Mouse (Mus musculus) MN1 (cell line): ENCODE measurements around the gene Elp4.
A peak's percentile ranks its signal among the peaks of the same experiment; 100 is the strongest.

ENCODE experiments used
- DNase-seq: peaks from one replicate; pipeline ENCODE4 v3.0.0-alpha.2; 2016; ENCODE audit warnings: low spot score

Gene Elp4

DNA sequence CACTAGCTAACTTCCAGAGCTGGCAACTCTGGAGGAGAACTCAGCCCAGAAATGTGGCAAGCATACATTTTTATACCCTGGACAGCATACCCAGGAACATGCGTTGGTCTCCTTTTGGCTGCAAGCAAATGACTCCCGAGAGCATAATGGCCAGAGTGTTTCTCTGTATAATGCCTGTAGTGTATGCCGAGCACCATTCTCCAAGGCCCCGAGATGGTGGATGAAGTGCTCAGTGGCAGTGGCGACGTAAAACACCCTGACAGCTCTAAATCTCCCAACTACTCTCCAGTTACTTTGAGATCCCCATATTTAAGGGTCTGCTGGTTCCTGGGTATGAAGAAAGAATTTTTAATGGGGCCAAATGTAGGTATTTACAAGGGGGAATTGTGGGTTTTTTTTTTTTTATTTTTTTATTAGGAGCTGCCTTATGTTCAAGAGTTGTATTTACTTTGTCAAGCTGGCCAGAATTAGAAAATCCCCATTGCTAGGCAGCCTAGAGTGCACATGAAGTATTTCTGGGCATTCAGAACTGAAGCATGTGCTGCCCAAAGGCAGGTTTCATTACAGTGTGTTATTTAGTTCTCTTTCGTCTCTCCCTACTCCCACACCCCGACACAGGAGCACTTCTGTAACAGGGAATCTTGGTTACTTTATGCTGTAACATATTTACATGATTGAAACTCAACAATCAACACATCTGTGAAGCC, 188.8 kb downstream of the Elp4 start:
- no peak for DNase-seq

DNA sequence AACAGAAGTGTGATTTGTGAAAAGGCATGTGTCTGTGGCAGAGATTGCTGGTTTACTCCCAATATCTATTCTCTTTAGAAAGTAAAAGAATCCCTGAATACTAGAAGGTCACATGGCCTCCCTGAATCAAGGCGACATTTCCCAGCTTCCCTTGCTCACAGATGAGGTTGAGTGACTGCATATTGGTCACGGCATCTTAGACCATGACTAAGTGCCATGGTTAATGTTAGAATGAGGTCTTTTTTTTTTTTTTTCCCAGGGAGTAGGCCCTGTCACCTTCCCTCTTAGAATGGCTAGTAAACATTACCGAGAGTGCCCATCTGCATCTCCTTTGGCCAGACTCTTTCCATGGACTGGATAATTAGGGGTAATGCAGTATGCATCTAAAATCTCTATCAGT, 193.9 kb downstream of the Elp4 start:
- DNase-seq, result no peak

DNA sequence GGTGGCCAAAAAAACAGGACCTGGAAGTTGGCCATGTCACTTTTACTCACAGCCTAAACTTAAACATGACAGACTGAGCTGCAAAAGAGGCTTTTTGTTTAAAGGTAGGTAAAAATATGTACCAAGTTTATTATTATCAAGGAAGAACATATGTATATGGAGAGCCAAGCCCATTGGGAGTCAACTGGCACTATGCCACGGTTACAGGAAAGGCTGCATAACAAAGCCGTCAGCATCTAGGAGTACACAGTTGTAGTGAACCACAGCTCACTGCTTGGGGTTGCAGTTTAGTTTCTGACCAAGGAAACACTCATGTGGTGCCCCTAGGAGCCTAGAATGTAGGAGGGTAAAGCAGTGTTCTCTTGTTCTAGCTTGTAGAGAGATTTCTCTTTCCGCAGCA, 195.2 kb downstream of the Elp4 start:
- no peak for DNase-seq

DNA sequence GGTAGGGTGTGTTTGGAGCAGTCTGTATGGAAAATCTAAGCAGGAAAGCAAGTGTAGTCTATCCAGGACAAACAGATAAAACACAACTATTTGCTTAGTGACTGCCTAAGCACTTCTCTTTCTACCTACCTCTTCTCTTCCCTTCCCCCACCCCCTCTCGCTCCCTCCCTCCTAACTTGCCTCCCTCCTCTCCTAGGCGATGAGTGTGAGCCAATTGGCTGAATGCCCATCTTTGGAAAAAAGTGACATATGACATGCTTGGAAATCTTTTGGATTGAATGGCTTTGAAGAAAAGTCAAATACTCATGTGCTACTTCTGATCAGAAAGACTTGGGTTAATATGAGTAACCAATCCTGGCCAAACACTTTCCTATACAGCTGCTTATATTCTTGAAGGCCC, 199.0 kb downstream of the Elp4 start:
- peak; percentile 9 for DNase-seq

DNA sequence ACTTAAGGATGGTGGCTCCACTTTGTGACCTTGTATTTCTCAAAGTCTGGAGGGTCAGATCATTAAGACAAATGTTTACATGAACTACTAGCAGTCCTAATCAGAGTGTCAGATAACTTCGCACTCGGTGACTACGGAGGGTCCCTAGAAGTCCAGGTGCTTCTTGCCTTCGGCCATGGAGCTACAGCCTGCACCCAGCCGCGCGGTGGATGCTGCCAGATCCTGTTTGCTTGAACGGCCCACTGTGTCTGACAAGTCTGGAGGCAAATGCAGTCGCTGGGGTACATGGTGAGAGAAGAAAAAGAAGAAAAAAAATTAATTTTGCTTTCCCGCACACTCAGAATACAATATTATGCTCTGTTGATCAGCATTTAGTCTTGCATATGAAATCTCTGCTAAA, 201.8 kb downstream of the Elp4 start:
- DNase-seq, result no peak

DNA sequence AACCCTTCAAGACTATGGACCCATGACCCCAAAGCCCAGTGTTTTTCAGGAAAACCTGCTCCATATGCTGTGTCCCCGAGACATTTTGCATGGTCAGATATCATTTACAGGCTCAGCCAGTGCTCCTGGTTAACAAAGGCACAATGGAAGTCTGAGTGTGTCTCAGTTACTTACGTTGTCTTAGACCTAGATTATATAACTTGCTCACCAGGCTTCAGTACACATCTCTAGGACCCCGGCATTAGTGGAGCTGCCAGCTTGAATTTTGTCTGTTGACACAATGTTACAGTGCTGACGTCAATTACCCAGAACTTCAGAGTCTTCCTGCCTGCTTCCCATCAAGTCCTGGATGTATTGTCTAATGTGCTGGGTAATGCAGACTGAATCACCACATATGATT, 202.6 kb downstream of the Elp4 start:
- no peak for DNase-seq

DNA sequence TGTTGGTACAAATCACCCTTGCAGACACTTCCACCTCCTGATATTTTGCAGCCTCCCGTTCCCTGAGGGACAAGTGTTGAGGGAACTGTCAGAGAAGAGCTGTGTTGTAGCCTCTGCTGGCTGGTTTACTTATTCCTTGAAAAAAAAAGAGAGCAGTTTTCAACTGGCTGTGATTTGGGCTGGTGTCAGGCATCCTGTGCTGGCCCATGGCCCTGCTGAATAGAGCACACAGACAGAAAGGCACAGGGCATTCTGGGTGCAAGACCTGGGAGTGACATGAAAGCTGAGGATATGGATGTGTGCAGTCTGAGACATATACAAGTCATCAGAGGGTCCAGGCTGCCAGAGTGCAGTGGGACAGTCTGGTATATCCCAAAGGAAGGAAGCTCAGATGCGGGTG, 205.7 kb downstream of the Elp4 start:
- DNase-seq, result no peak

DNA sequence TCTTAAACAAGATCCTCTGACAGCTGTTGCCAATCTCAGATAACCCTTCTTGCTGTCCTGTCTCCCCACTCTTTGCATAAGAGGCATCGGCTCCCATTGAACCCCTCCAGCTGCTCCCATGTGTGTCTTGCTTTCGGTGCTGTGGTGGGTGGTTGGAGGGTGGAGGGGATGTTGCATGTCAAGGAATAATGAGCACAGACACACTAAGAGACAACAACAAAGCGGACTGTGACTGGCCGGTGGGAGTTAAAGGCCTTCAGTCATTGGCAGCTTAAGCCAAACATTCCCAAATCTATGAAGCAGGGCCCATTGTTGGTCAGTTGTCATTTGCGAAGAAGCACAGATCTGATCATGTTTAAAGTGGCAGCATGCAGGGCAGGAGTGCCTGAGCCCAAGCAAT, 206.6 kb downstream of the Elp4 start:
- DNase-seq, result no peak

DNA sequence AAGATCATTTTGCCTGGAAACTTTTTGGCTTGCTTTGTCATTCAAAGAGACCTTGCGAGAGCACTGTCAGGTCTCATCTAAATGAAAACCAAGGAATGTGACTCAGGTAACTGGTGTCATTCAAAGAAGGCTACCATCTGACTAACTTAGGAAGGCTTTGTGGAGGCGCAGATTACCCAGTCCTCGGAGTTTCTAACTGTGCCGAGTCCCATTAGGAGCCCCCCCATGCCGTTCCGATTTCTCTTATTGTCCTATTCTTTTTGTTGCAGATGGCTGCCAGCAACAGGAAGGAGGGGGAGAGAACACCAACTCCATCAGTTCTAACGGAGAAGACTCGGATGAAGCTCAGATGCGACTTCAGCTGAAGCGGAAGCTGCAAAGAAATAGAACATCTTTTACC, 213.1 kb downstream of the Elp4 start:
- DNase-seq, result no peak

DNA sequence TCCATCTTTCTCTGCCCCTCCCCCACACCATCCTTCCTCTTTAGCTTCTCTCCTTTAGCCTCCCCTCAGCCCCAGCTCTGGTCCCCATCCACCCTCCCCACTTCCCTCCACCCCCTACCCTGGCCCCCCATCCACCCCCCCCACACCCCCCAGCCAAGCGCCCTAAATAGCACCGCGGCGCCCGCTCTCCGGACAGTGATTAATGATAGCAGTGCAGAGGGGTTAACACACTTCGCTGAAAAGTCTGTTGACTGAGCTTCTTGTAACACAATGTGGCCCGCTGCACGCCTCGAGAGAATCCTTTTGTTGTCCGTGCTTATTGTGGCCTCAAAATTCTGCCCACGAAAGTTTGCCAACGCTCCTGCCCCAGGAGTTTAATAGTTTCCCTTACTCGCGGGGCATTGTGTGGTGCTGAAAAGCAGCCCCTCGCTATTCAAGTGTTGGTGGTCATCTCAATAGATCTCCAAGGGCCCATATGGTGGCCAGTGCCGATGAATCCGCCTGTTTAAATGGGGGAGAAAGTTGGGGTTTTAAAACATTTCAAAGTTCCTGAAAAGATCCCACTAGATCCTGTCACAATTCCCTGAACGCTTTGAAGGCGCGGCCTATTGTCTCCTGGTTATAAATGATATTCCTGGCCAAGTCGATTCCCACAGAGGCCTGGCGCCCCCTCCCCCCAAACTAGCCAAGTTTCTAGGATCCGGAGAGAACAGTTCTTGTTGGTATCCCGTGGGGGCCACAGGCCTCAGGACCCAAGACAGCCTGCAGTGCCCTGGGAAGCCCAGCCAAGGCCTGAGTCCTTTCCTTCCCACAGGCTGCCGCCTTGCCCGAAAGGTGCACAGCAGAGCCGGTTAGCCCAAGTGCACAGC, 214.4 kb downstream of the Elp4 start:
- no peak for DNase-seq

DNA sequence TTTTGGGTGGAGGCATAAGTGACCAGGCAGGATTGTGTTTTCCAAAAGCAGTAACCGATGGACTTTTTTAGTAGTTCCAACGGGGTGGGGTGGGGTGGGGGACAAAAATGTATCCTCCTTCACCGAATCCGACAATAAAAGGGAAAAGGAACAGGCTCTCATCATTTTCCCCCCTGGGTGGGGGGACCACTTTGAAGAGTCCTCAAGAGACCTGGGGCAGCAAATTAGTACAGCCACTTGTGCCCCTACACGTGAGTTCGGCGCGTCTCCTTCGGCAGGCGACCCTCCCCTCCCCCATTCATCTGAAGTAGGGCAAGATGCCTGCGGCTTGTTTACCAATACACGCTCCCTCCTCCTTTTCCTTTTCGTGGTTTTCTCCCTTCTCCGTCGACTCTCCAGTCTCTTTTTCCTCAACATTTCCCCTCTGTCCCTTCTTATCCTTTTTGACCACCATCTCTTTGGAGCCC, 215.0 kb downstream of the Elp4 start:
- DNase-seq, result no peak

DNA sequence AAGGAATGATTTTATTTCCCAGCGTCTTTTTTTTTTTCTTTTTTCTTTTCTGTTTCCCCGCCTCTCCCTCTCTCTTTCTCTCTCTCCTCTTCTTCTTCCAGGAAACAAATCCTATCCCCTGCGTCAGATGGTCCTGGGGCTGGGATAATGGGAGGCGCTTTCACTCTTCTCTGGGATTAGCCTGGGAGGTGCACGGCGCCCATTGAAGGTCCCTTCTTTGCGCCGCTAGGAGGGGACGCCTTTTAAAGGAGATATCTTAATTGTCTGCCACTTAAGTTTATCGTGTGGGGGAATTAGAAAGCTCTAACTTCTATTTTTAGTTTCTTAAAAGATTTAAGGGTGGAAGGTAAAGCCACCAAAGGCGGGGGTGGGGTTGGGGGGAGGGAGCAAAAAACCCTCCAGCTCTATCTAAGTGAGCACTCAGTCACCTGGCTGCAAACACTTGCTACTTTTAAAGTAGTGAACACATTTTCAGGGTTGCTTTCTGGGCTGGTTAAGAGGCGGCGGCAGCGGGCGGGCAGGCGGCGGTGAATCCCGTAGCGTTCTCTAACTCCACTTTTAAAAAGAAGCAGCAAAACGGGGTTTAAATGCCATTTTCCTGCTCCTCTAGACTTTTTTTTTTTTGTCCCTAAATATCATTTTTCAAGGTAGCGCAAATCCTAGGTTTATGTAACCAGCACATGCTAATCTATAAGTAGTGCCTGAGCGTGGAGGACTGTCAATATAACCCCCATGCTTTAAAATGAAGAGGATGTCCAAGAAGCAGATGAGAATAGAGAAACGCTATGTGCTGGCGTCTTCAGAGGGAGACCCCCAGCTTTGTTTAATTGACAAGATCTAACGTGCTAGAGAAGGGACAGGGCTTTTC, 215.7 kb downstream of the Elp4 start:
- DNase-seq, result no peak

DNA sequence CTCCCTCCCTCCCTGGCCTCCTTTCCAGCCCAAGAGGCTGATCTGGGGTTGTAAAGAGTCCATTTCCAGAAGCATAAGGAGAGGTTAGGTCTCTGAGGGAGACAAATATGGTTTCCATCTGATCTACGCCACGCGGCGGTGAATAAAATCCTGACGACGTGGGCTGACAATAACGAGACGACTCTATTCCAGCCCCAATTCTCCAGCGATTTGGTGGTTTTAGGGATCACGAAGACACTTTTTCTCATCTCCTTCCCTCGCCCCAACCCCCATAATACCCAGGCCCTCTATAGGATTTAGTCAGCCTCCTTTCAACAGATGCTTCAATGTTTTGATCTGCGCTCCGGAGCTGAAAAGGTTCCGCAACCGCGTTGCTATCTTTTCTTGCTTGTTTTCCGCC, 216.4 kb downstream of the Elp4 start:
- no peak for DNase-seq

DNA sequence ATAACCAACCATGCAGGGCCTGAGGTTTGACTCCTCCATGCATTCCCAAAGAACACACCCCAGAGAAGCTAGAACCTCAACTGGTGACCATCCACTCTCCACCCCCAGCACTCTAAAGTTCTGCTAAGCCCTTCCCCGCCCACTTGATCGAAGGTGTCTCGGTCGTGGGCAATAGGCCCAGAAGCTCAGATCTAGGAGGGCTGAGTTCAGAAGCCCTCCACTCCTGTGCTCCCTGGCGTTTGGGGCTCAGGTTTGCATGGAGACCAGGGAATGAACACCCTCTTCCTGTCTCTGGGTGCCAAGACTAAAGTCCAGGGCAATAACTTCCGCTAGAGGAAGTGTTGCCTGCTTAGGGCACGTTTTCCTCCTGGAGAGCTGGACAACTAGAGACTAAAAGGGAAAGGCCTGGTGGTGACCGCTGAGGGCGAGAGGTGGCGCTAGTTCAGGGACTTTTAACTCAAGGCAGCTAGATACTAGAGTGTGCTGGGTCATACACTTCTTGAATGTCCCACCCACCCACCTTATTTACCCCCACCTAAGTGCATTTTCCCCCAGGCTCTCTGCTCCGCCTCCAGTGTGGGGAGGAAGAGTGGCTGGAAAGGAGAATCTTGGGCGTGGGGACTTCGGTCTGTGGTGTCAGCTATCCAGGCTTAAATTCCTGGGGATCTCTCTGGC, 216.9 kb downstream of the Elp4 start:
- DNase-seq, result no peak

DNA sequence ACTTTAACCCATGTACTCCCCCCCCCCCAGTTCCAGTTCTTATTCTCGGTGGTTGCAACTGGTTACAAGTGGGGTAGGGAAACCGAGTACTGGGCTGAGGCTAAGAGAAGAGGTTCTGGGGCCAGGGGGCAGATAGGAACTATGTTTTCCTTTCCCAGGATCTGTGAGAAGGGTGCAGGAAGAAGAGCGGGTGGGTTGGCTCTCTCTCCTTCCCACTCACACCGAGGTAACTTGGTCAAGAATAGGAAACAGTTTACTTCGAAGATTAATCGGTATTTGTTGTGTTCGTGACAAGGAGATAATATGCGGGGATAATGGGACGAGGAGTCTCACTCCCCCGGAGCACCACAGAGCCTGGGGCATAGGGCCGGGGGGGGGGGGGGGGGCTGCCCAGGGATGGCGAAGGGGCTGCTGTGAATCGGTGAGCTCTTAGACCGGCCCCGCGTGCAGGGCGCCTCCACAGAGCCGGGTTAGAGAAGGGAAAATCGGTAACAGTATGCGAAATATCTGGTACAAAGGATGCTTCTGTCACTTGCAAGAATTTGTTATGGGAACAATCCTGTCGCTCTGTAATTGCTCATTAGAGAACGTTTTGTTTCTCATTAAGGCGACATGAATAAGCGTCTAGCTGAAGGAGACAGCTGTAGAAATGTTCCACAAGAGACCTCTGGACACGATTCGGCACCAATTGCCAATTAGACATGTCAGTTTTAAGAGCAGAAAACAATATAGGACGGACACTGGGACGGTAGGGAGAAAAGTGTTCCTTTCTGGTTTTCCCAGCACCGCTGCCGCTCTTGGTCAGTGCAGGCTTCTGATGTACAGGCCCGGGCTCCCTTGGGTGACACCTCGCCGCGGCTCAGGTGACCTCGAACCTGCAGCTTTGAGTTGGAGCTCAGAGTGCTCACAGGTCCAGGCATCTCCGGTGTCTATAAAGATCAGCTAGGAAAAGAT, 217.7 kb downstream of the Elp4 start:
- no peak for DNase-seq

DNA sequence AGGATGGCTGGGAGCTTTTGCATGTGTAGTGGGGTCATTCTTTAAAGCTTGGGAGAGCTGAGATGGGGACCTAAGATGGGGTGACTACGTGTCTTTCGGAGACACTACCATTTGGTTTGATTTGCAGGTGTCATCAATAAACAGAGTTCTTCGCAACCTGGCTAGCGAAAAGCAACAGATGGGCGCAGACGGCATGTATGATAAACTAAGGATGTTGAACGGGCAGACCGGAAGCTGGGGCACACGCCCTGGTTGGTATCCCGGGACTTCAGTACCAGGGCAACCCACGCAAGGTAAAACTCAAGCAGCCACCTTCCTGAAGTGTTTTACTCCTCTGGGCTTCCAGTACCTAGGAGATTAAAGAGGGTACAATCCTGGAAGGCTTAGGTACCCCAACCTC, 218.7 kb downstream of the Elp4 start:
- no peak for DNase-seq

DNA sequence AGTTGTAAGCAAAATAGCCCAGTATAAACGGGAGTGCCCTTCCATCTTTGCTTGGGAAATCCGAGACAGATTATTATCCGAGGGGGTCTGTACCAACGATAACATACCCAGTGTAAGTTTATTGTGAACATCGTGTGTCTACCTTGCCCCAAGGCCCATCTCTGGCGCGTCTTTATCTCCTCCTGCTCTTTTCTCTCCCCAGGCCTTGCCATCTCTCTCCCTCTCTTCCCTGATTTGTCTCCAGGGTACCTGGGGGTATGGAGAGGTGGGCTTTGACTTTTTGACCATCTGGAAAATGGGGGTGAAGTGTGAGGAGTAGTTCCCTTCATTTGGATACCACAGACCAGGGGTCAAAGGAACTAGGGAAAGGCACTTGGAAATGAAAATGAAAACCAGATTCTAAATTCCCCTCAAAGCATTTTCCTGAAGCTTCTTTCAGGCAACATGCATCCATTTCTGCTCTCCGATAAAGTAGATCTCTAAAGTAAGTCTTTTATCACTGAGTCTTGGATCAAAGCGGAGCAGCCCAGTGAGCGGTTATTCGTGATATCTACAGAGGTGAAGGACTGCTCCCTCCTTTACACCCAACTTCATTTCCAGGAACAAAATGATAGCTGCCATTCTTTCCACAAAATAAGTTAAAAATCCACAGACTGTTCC, 219.2 kb downstream of the Elp4 start:
- no peak for DNase-seq

DNA sequence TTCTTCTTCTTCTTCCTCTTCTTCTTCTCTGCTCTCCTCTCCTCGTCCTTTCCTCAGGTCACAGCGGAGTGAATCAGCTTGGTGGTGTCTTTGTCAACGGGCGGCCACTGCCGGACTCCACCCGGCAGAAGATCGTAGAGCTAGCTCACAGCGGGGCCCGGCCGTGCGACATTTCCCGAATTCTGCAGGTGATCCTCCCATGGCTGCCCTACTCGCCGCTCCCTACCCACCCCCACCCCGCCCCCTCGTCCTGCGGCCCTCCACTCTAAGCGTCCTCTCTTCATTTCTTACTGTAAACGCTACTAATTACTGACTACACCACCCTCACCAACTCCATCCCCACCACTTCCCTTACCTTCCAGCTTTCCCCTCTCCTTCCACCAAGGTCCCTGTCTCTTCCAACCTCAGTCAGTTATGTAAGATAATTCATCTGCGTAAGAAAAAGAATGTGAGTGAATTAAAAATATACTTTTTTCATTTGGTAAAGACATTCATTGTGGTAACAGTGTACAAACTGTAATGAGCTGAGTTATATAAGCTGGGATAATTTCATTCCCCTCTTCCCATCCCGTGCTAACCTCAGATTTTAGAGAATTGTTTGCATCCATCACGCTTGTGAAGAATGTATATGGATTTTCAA, 220.5 kb downstream of the Elp4 start:
- DNase-seq, result no peak

DNA sequence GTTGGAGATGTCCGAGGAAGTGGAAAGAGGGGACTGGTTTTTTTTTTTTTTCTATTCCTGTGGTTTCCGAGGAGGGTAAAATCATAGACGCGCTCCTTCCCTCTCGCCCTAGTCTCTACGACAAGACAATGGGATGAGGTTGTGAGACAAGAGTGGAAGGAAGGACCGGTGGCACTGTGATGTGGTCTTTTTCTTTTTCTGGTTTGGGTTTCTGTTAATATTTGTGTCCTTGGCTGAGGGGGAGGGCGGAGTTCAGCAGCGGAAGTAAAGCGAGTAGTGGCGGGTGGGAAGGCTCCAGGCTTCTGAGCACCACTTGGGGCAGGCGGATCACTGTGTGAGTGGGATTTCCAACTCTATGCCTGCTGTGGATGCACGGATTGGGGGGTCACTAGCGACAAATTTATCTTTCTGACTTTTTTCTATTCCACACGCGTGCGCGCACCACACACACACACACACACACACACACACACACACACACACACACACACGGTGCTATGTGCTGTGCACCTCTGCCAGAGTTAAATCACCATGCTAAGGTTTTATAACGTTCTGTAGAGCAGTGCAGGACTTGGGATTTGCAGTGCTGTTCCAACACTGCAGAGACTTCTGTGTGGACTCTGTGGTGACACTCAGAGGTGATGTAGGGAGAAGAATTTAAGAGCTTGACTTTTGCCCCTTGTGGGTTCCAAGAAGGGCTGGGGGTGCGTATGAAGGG, 221.6 kb downstream of the Elp4 start:
- DNase-seq, result no peak
